Mouse (Mus musculus) E14TG2a.4 (cell line): ENCODE measurements around the gene Sncg.
A peak's percentile ranks its signal among the peaks of the same experiment; 100 is the strongest.
"Not testable (repeated sequence)": the region's sequence is repeated elsewhere in the genome, so short reads cannot be mapped to it uniquely, and the experiment has no call there.

Experiments
- H3K27me3 ChIP-seq: 2 replicates; pipeline ENCODE4 v1.6.1; 2014; ENCODE audit warnings: low read length, control low read depth; ENCODE audit not compliant: insufficient read depth
- H3K36me3 ChIP-seq: 2 replicates; pipeline ENCODE4 v1.6.1; 2014; ENCODE audit warnings: low read length, control low read depth; ENCODE audit not compliant: insufficient read depth
- H3K4me1 ChIP-seq: replicated peaks from 2 replicates; pipeline ENCODE4 v1.6.1; 2014; ENCODE audit warnings: low read depth, low read length, control low read depth
- H3K4me3 ChIP-seq: replicated peaks from 2 replicates; pipeline ENCODE4 v1.5.1; 2014; ENCODE audit warnings: mild to moderate bottlenecking, low read length
- H3K9me3 ChIP-seq: 2 replicates; pipeline ENCODE4 v1.6.1; 2014; ENCODE audit warnings: low read length, control low read depth
- CTCF ChIP-seq: conservative IDR thresholded peaks from 2 replicates; pipeline ENCODE4 v1.5.1; 2014; ENCODE audit warnings: low read length
- NANOG ChIP-seq: IDR thresholded peaks from 2 replicates; pipeline ENCODE4 v1.6.1; 2014; ENCODE audit warnings: borderline replicate concordance, low read length, mixed read lengths
- POU5F1 ChIP-seq: IDR thresholded peaks from 2 replicates; pipeline ENCODE4 v1.6.1; 2014; ENCODE audit warnings: low read length, borderline replicate concordance

The Sncg gene

DNA sequence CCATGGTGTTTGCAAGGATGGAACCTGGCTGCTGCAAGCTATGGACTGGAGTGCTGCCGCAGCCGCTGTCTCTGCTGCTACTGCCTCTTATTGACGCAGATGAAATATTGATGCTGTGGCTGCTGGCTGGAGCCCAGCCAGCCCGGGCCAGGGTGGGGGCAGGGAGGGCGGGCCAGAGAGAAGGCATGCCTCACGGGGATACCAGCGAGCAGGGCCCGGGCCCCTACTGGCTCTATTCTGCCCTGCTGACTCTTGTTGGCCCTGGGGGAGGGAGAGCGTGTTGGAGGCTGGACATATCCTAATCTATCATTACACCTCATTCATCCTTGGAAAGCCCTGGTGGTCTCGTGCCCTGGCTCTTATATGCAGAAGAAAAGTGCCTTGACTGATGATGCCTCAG is at the start of gene Sncg:
Sncg (minus strand) TSS at position 213 of the 400 bp plus-strand sequence.
- H3K4me3 ChIP-seq: peak within 1 kb of the TSS; percentile 48
- TF ChIP-seq NANOG (no peak), CTCF (no peak), POU5F1 (no peak)
- H3K27me3 ChIP-seq: no peaks in the 10 kb centered on the region; the same call in 1 of the 2 replicates
- no peaks in the 10 kb centered on the region for H3K36me3 ChIP-seq
- H3K4me1 ChIP-seq: peaks cover 87% of the 10 kb centered on the region
- H3K9me3 ChIP-seq: no peaks in the 10 kb centered on the region

DNA sequence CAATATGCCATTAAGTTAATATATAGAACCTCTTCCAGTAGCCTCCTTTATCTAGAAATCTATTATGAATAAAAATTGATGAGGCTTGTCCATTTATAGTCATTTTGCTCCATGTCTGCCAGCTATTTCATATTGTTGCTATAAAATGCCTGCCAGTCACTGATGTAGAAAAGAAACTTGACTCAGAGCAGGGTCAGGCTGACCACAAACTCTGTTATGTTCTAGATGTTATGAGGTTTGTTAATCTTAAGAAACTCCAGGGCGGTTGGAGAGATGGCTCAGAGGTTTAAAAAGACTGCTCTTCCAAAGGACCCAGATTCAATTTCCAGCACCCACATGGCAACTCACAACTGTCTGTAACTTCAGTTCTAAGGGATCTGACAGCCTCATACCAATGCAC is 46.5 kb upstream of the Sncg start:
- no peaks in the 10 kb centered on the region for H3K27me3 ChIP-seq
- H3K4me1 ChIP-seq: no peaks in the 10 kb centered on the region; the same call in 1 of the 2 replicates
- H3K36me3 ChIP-seq: peaks cover 64% of the 10 kb centered on the region
- no peaks in the 10 kb centered on the region for H3K9me3 ChIP-seq
- TF ChIP-seq POU5F1 (no peak), CTCF (no peak), NANOG (no peak)
- H3K4me3 ChIP-seq: no peak overlapping the region

DNA sequence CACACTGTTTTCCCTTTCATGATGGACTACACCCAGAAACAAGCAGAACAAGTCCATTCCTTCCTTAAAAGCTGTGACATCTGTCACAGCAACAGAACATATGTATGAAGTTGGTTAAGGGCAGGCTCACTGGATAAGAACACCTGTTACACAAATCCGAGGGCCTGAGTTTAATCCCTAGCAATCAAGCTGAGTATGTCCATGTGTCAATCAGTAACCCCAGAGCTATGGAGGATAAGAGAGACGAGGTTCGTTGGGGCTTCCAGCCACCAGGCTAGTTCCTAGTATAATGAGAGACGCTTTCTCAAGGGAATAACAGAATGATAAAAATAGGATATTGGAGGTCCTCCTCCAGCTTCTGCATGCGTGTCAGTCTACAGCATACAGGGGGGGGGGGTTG is 42.9 kb upstream of the Sncg start:
- Histone ChIP-seq H3K27me3 (no peaks in the 10 kb centered on the region), H3K36me3 (peaks cover 63% of the 10 kb centered on the region), H3K4me3 (no peak overlapping the region), H3K9me3 (no peaks in the 10 kb centered on the region), H3K4me1 (no peaks in the 10 kb centered on the region)
- no peak for TF ChIP-seq POU5F1
- no peak for TF ChIP-seq NANOG
- no peak for TF ChIP-seq CTCF

DNA sequence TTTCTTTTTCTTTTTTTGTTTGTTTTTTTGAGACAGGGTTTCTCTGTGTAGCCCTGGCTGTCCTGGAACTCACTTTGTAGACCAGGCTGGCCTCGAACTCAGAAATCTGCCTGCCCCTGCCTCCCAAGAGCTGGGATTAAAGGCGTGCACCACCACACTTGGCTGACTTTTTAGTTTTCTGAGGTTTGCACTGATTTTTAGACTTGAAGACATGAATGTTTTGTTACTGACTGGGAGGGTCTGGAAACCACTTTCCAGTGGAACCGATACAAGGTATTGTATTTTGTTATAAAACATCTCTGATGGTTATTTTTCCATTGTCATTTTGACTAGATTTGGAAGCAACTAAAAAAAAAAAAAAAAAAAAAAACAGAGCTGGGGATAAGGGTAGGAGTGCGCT is 42.4 kb upstream of the Sncg start:
- H3K4me1 ChIP-seq, H3K4me3 ChIP-seq, H3K27me3 ChIP-seq, H3K9me3 ChIP-seq: not testable (repeated sequence)
- peaks cover 63% of the 10 kb centered on the region for H3K36me3 ChIP-seq

DNA sequence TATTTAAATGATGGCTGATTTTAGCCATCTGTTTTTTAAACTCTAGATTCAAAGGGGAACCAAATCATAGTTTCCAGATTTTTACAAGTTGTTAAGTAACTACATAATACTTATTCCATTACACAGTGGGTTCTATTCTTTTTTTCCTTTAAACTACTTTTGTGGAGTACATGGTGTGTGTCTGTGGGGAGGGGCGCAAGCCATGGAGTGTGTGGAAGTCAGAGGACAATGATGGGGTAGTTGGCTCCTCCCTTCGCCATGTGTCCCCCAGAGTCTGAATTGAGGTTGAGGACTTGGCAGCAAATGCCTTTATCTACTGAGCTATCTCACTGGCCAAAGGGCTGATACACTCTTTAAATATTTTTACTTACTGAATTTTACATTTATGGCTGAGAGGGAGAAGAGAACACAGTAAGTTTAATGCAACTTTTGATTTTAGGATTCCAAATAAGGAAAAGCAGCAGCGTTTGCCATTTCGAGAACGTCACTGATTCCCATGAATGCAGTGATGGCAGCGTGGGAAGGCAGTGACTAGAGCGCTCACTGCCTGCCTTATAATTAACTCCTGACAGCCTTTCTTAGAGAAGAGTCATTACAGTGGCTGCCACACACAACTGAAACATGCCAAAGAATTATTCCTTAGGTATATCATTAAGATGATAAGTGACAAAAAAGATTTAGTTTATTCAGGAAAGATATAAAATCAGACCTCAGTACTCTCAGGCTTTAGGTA is 37.7 kb upstream of the Sncg start:
- H3K9me3 ChIP-seq: no peaks in the 10 kb centered on the region
- H3K27me3 ChIP-seq: no peaks in the 10 kb centered on the region
- H3K36me3 ChIP-seq: peaks cover 61% of the 10 kb centered on the region
- no peak for TF ChIP-seq POU5F1
- H3K4me1 ChIP-seq: no peaks in the 10 kb centered on the region
- H3K4me3 ChIP-seq: no peak overlapping the region

DNA sequence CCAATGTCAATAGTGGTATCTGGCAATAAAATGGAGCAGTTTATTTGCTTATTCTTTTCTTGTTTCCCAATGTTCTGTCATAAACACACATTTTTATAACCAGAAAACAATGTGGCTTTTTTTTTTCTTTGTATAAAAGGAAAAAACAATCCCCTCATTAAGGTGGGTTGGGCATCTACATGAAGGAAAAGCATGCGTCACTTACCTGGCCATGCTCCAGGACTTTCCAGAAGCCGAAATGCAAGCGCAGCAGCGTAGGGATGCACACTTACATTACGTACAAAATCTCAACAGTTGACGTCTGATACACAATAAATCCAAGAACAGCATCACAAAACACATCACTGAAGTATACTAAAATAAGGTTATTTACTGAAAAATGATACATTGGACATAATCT is 36.1 kb upstream of the Sncg start:
- H3K36me3 ChIP-seq: peaks cover 61% of the 10 kb centered on the region
- no peaks in the 10 kb centered on the region for H3K27me3 ChIP-seq
- TF ChIP-seq NANOG (no peak), CTCF (no peak), POU5F1 (no peak)
- no peaks in the 10 kb centered on the region for H3K9me3 ChIP-seq
- H3K4me3 ChIP-seq: no peak overlapping the region
- no peaks in the 10 kb centered on the region for H3K4me1 ChIP-seq

DNA sequence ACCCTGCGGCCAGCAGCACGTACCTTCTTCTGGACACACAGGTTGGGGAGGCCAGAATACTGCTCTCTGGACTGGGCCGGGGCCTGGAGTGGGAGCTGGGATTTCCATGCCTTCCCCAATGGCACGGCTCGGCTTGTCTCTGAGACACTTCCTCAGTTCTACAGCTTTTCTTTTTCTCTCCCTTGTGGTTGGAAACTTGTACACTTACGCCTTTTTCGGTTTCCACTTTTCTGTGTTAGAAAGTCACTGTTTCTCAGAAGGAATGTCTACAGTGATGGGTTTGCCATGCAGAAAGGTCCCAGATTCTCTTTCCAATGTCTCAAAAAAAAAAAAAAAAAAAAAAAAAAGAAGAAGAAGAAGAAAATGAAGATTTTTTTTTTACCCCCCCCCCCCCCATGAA is 28.8 kb upstream of the Sncg start:
- Histone ChIP-seq H3K27me3 (peaks cover 15% of the 10 kb centered on the region), H3K4me1 (peaks cover 18% of the 10 kb centered on the region), H3K9me3 (no peaks in the 10 kb centered on the region), H3K4me3 (no peak overlapping the region), H3K36me3 (peaks cover 50% of the 10 kb centered on the region)
- no peak for TF ChIP-seq POU5F1
- no peak for TF ChIP-seq CTCF
- no peak for TF ChIP-seq NANOG

DNA sequence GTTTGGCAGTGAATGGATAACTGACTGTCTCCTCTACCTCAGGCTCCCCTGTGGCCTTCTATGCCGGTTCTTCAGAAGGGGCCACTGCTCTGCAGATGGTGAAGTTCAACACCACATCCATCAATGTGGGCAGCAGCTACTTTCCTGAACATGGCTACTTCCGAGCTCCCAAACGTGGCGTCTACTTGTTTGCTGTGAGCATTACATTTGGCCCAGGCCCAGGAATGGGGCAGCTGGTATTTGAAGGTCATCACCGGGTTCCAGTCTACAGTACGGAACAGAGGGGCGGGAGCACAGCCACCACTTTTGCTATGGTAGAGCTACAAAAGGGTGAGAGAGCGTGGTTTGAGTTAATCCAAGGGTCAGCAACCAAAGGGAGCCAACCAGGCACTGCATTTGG is 28.3 kb upstream of the Sncg start:
- peaks cover 21% of the 10 kb centered on the region for H3K27me3 ChIP-seq
- no peak overlapping the region for H3K4me3 ChIP-seq
- H3K9me3 ChIP-seq: no peaks in the 10 kb centered on the region
- H3K36me3 ChIP-seq: peaks cover 50% of the 10 kb centered on the region
- TF ChIP-seq POU5F1: no peak
- H3K4me1 ChIP-seq: peaks cover 22% of the 10 kb centered on the region

DNA sequence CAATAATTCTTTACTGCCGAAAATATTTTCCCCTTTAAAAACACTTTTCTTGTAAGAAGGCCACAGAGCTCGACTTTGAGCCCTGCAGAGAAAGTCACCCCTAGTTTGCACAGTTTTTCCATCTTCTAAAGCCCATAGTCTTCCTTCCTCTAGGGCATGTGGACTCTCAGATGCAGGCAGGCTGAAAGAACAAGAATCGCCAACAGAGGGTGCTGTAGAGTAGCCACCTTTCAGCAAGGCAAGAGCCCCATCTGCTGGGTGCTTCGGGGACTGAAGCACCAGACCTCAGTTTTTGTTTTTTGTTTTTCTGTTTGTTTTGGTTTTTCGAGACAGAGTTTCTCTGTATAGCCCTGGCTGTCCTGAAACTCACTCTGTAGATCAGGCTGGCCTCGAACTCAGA is 26.5 kb upstream of the Sncg start:
- H3K27me3 ChIP-seq: peaks cover 27% of the 10 kb centered on the region
- H3K36me3 ChIP-seq: peaks cover 53% of the 10 kb centered on the region
- H3K4me3 ChIP-seq: no peak overlapping the region
- no peaks in the 10 kb centered on the region for H3K9me3 ChIP-seq
- H3K4me1 ChIP-seq: peaks cover 23% of the 10 kb centered on the region
- peak; percentile 92 for TF ChIP-seq CTCF
- no peak for TF ChIP-seq NANOG
